Mouse (Mus musculus): ENCODE results near the gene Aldh1a2. TPM values are rescaled to one million over a fixed set of nuclear protein-coding genes. Genes with fewer than 3 reads are reported as not detected.

Aldh1a2 gene
- polyA plus RNA-seq, 2 experiments = 0.58 to 0.79 TPM

DNA sequence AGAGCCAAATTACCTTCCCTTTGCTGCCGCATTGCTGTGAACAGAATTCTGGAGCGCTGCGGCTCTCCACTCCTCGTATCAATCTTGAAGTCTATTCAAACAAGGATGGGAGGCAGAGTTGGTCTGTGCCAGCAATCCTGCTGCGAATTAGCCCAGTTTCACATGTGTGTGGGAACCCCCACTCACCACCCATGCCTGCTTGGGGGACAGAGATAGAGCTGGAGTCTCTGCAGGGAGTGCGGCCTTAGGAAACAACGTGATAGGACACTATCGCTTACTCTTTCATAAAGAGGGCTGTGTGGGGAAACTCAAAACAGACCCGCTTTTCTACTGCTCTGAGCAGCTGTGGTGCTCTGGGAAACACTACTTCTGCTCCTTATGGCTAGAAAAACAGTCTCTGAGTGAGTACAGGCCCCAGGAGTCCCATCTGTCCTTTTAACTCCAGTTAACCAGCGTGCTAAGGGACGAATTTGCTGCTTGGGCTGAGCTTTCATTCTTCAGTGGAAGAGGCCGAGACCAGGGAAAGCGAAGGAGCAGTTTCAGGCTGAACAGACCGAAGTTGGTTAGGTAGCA lies 60.6 kb downstream of the Aldh1a2 start:
- H3K4me1 ChIP-seq (replicated peaks; ENCODE audit: control insufficient read depth in 2 of 2, insufficient read depth in 2 of 2, low read length in 1 of 2) = no peaks in the 10 kb centered on the region
- H3K27me3 ChIP-seq (ENCODE audit: control insufficient read depth, insufficient read depth, low read length) = no peaks in the 10 kb centered on the region
- TF ChIP-seq EP300 (IDR thresholded peaks at IDR 0.05; ENCODE audit: low read depth) (no peak), CTCF (IDR thresholded peaks at IDR 0.05; ENCODE audit: low read depth) (no peak)
- no peak overlapping the region for H3K4me3 ChIP-seq (ENCODE audit: insufficient read depth in 1 of 2, low read depth in 2 of 2, low read length in 2 of 2)
- ATAC-seq (ENCODE audit: insufficient read depth) = no peak
- H3K9me3 ChIP-seq (ENCODE audit: control insufficient read depth, low read length) = no peaks in the 10 kb centered on the region
- WGBS (ENCODE audit: insufficient replicate concordance) = 66% methylated on average over 14 of the region's 14 CpGs
- H3K4me2 ChIP-seq (ENCODE audit: low read depth) = no peak overlapping the region
- no peak overlapping the region for H3K27ac ChIP-seq
- DNase-seq (ENCODE audit: low read depth in 3 of 3, low spot score in 3 of 3) = no peak
- H3K36me3 ChIP-seq (replicated peaks; ENCODE audit: control insufficient read depth, insufficient read depth, low read depth) = no peaks in the 10 kb centered on the region
- H3K9ac ChIP-seq (replicated peaks) = no peak overlapping the region

DNA sequence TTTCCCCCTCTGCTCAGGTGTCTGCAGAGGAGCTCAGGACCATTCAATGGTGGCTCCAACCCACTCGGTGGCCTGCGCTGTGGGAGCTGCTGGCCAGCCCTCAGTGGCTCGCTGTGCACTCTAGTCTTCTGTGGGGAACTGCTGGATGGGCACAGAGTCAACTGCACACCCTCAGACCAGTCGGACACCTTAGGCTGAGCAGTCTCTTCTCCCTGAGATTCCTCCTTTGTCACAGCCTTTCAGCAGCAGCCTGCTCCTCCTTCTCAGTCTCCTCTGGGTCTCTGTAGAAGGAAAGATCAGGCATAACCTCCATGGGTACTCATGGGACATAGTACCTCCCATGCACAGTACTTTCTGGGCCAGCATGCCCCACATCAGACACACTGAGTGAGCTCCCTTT lies 63.2 kb downstream of the Aldh1a2 start:
- Histone ChIP-seq H3K9ac (replicated peaks) (no peak overlapping the region), H3K27me3 (ENCODE audit: control insufficient read depth, insufficient read depth, low read length) (no peaks in the 10 kb centered on the region), H3K9me3 (ENCODE audit: control insufficient read depth, low read length) (no peaks in the 10 kb centered on the region), H3K4me2 (ENCODE audit: low read depth) (no peak overlapping the region), H3K27ac (no peak overlapping the region), H3K36me3 (replicated peaks; ENCODE audit: control insufficient read depth, insufficient read depth, low read depth) (no peaks in the 10 kb centered on the region), H3K4me3 (ENCODE audit: insufficient read depth in 1 of 2, low read depth in 2 of 2, low read length in 2 of 2) (no peak overlapping the region), H3K4me1 (replicated peaks; ENCODE audit: control insufficient read depth in 2 of 2, insufficient read depth in 2 of 2, low read length in 1 of 2) (no peaks in the 10 kb centered on the region)
- TF ChIP-seq CTCF (IDR thresholded peaks at IDR 0.05; ENCODE audit: low read depth) (no peak), EP300 (IDR thresholded peaks at IDR 0.05; ENCODE audit: low read depth) (no peak)
- DNase-seq (ENCODE audit: low read depth in 3 of 3, low spot score in 3 of 3) (no peak), ATAC-seq (ENCODE audit: insufficient read depth) (no peak)
- WGBS (ENCODE audit: insufficient replicate concordance) = 54% methylated on average over 4 of the region's 4 CpGs

DNA sequence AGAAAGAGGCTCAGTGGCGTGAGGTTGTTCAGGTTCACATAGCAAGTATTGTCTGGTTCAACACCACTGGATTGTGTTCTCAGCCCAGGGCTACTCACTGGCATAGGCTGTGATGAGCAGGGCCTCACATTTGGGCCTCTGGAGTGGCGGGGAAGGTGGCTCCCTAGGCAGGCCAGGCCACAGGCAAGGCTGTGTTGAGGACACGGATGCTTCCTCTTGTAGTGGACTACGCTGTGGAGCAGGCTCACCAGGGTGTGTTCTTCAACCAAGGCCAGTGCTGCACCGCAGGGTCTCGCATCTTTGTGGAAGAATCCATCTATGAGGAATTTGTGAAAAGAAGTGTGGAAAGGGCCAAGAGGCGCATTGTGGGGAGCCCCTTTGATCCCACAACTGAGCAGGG lies 67.6 kb downstream of the Aldh1a2 start:
- TF ChIP-seq CTCF (IDR thresholded peaks at IDR 0.05; ENCODE audit: low read depth) = no peak
- no peak for TF ChIP-seq EP300 (IDR thresholded peaks at IDR 0.05; ENCODE audit: low read depth)
- no peaks in the 10 kb centered on the region for H3K4me1 ChIP-seq (replicated peaks; ENCODE audit: control insufficient read depth in 2 of 2, insufficient read depth in 2 of 2, low read length in 1 of 2)
- no peak overlapping the region for H3K4me3 ChIP-seq (ENCODE audit: insufficient read depth in 1 of 2, low read depth in 2 of 2, low read length in 2 of 2)
- H3K9me3 ChIP-seq (ENCODE audit: control insufficient read depth, low read length) = no peaks in the 10 kb centered on the region
- DNase-seq (ENCODE audit: low read depth in 3 of 3, low spot score in 3 of 3) = no peak
- H3K4me2 ChIP-seq (ENCODE audit: low read depth) = no peak overlapping the region
- no peak overlapping the region for H3K27ac ChIP-seq
- WGBS (ENCODE audit: insufficient replicate concordance) = 63% methylated on average over 7 of the region's 7 CpGs
- H3K9ac ChIP-seq (replicated peaks) = no peak overlapping the region
- H3K36me3 ChIP-seq (replicated peaks; ENCODE audit: control insufficient read depth, insufficient read depth, low read depth) = no peaks in the 10 kb centered on the region
- no peaks in the 10 kb centered on the region for H3K27me3 ChIP-seq (ENCODE audit: control insufficient read depth, insufficient read depth, low read length)
- ATAC-seq (ENCODE audit: insufficient read depth) = no peak

DNA sequence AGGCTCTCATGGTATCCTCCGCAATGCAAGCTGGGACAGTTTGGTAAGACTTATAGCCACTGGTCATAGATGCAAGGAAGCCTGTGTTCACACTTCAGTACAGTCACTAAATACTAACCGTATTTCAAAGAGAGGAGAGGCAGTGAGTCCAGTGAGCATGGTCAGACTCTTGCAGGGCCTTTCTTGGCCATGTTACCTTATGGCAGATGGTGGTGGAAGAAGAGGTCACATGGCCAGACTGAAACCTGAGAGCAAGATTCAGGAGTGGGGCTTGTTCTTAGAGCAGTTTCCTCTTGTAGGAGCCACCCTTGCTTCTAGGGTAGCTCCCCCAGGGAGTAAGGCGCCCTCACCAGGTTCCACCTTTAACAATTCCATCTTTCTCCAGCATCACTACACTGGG lies 69.6 kb downstream of the Aldh1a2 start:
- no peak overlapping the region for H3K27ac ChIP-seq
- no peaks in the 10 kb centered on the region for H3K36me3 ChIP-seq (replicated peaks; ENCODE audit: control insufficient read depth, insufficient read depth, low read depth)
- H3K27me3 ChIP-seq (ENCODE audit: control insufficient read depth, insufficient read depth, low read length) = no peaks in the 10 kb centered on the region
- no peak overlapping the region for H3K4me2 ChIP-seq (ENCODE audit: low read depth)
- TF ChIP-seq CTCF (IDR thresholded peaks at IDR 0.05; ENCODE audit: low read depth) (no peak), EP300 (IDR thresholded peaks at IDR 0.05; ENCODE audit: low read depth) (no peak)
- H3K9ac ChIP-seq (replicated peaks) = no peak overlapping the region
- H3K4me1 ChIP-seq (replicated peaks; ENCODE audit: control insufficient read depth in 2 of 2, insufficient read depth in 2 of 2, low read length in 1 of 2) = no peaks in the 10 kb centered on the region
- WGBS (ENCODE audit: insufficient replicate concordance) = 74% methylated on average over 3 of the region's 3 CpGs
- no peak overlapping the region for H3K4me3 ChIP-seq (ENCODE audit: insufficient read depth in 1 of 2, low read depth in 2 of 2, low read length in 2 of 2)
- DNase-seq (ENCODE audit: low read depth in 3 of 3, low spot score in 3 of 3) (no peak), ATAC-seq (ENCODE audit: insufficient read depth) (no peak)
- H3K9me3 ChIP-seq (ENCODE audit: control insufficient read depth, low read length) = no peaks in the 10 kb centered on the region

DNA sequence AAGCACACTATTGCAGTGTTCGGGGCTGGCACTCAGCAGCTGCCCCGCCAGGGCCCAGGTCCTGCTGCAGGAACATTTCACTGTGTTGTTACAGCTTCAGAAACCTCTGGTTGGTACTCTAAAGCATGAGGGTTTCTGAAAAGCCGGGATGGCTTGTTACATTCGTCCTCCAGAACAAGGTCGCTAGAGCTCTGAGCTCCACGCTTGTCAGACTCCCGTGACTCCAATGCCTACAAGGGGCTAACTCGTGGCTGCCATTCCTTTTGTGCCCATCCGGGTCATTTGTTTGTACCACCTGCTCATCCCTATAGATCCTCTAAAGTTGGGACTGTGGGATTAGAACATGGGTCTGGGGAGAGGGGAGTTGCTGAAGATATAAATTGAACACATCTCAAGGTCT lies 70.8 kb downstream of the Aldh1a2 start:
- ATAC-seq (ENCODE audit: insufficient read depth) (no peak), DNase-seq (ENCODE audit: low read depth in 3 of 3, low spot score in 3 of 3) (no peak)
- WGBS (ENCODE audit: insufficient replicate concordance) = 64% methylated on average over 9 of the region's 9 CpGs
- Histone ChIP-seq H3K27ac (no peak overlapping the region), H3K9me3 (ENCODE audit: control insufficient read depth, low read length) (no peaks in the 10 kb centered on the region), H3K4me1 (replicated peaks; ENCODE audit: control insufficient read depth in 2 of 2, insufficient read depth in 2 of 2, low read length in 1 of 2) (no peaks in the 10 kb centered on the region), H3K4me3 (ENCODE audit: insufficient read depth in 1 of 2, low read depth in 2 of 2, low read length in 2 of 2) (no peak overlapping the region), H3K36me3 (replicated peaks; ENCODE audit: control insufficient read depth, insufficient read depth, low read depth) (no peaks in the 10 kb centered on the region), H3K4me2 (ENCODE audit: low read depth) (no peak overlapping the region), H3K9ac (replicated peaks) (no peak overlapping the region), H3K27me3 (ENCODE audit: control insufficient read depth, insufficient read depth, low read length) (no peaks in the 10 kb centered on the region)
- TF ChIP-seq CTCF (IDR thresholded peaks at IDR 0.05; ENCODE audit: low read depth) = no peak
- no peak for TF ChIP-seq EP300 (IDR thresholded peaks at IDR 0.05; ENCODE audit: low read depth)

All from liver, embryonic 14.5 days (tissue).